Comparison of ENCODE assay signal across 9 mouse cellular contexts in genomic region chr11:86621139-86621538, GRCm38 (mm10).
DNase-seq lines count a peak whose midpoint lies in the region; TF ChIP-seq lines count a peak whose summit lies in the region.
"Had no signal": no experiment of that assay in that cellular context is flagged by ENCODE, and none has a peak within 500 bp of the region (broad histone marks: within the 10 kb centered on the region; RNA-seq: fewer than 3 reads in every experiment).

No protein-coding gene starts in this region.

- H3K79me2 ChIP-seq in heart, adult 2 months (replicated peaks; ENCODE audit: control insufficient read depth, insufficient read depth, low read length), result no peaks in the 10 kb centered on the region

- peak overlapping the region; percentile 73 for H3K27ac ChIP-seq in heart, adult 2 months
- H3K27ac ChIP-seq in thymus, adult 2 months (ENCODE audit: control insufficient read depth, insufficient read depth, low read length), result no peak overlapping the region
- H3K27ac ChIP-seq: forebrain, embryonic 15.5 days had no signal

- no peak for DNase-seq in heart, adult 2 months
- no peak for DNase-seq in heart, postnatal 36 days
- peak; percentile 6 for DNase-seq in thymus, postnatal 25 days
- no peak for DNase-seq in thymus, adult 2 months
- DNase-seq in cerebellum, postnatal 10 days, result peak; percentile 33 to 44
- peak; percentile 39 for DNase-seq in naive thymus-derived CD4-positive, alpha-beta T cell, adult 2 months (ENCODE audit: low read depth)
- DNase-seq in lung, adult 18-20 months, result no peak
- DNase-seq in gastrocnemius, adult 18-20 months (ENCODE audit: low spot score), result no peak

- no peaks in the 10 kb centered on the region for H3K27me3 ChIP-seq in heart, adult 2 months (ENCODE audit: control insufficient read depth, insufficient read depth, low read length)
- no peaks in the 10 kb centered on the region for H3K27me3 ChIP-seq in thymus, adult 2 months (ENCODE audit: control insufficient read depth, insufficient read depth, low read length)
- H3K27me3 ChIP-seq: forebrain, embryonic 15.5 days had no signal

- H3K4me1 ChIP-seq in heart, adult 2 months (ENCODE audit: control insufficient read depth, insufficient read depth, low read length), result no peaks in the 10 kb centered on the region
- H3K4me1 ChIP-seq in thymus, adult 2 months (replicated peaks; ENCODE audit: control insufficient read depth, insufficient read depth, low read length), result 0 out of 2 replicates have a peak, but pooled peaks cover 4% of the 10 kb centered on the region
- H3K4me1 ChIP-seq: forebrain, embryonic 15.5 days had no signal

- no peaks in the 10 kb centered on the region; the same call in 1 of the 2 replicates for H3K36me3 ChIP-seq in heart, adult 2 months (ENCODE audit: control insufficient read depth, insufficient read depth, low read length)
- H3K36me3 ChIP-seq in thymus, adult 2 months (ENCODE audit: control insufficient read depth, insufficient read depth, low read length), result no peaks in the 10 kb centered on the region
- H3K36me3 ChIP-seq: forebrain, embryonic 15.5 days had no signal

- WGBS in heart, adult 2 months, result 96% methylated on average over 13 of the region's 13 CpGs
- WGBS in thymus, adult 2 months, result 91% methylated on average over 13 of the region's 13 CpGs

- TF ChIP-seq CTCF in heart, adult 2 months (IDR thresholded peaks at IDR 0.05), result no peak
- no peak for TF ChIP-seq CTCF in thymus, adult 2 months (IDR thresholded peaks at IDR 0.05; ENCODE audit: borderline replicate concordance, control insufficient read depth, extremely low read depth, insufficient read depth, low read length, poor library complexity)

- intact Hi-C loops in heart, adult 2 months (cut with DNase I), result loop anchor here (5.0 kb wide), 1 partner anchor 54 kb away; no protein-coding TSS in a partner anchor
- intact Hi-C loops in heart, postnatal 36 days (cut with DNase I), result no loop called here

- no peak for TF ChIP-seq POLR2A in heart, adult 2 months (IDR thresholded peaks at IDR 0.05; ENCODE audit: insufficient read depth, low read depth, low read length)
- no peak for TF ChIP-seq POLR2A in thymus, adult 2 months (IDR thresholded peaks at IDR 0.05; ENCODE audit: control insufficient read depth, extremely low read depth, insufficient read depth, low read length, poor library complexity)

- no peak overlapping the region for H3K9ac ChIP-seq in heart, adult 2 months (ENCODE audit: low read depth, low read length)
- H3K9ac ChIP-seq: forebrain, embryonic 15.5 days had no signal

- no peak overlapping the region for H3K4me3 ChIP-seq in heart, adult 2 months
- no peak overlapping the region for H3K4me3 ChIP-seq in thymus, adult 2 months (ENCODE audit: control insufficient read depth, insufficient read depth, low read length)
- H3K4me3 ChIP-seq: forebrain, embryonic 15.5 days had no signal

- no peak for TF ChIP-seq EP300 in heart, adult 2 months (IDR thresholded peaks at IDR 0.05; ENCODE audit: insufficient read depth, low read depth, low read length)

Comparison
In these comparisons a context has a peak if more than half of its experiments do, and no peak if none do; other contexts are left out.
1. DNase-seq: peak in thymus, postnatal 25 days (single experiment), cerebellum, postnatal 10 days (2 of 2) and naive thymus-derived CD4-positive, alpha-beta T cell, adult 2 months (single experiment); none in heart, adult 2 months (0 of 2), heart, postnatal 36 days (0 of 2), thymus, adult 2 months (single experiment), lung, adult 18-20 months (0 of 2) and gastrocnemius, adult 18-20 months (single experiment).